Mouse (Mus musculus) liver, postnatal 0 days (tissue): ENCODE measurements around the gene Pspc1. TPM values are rescaled to one million over a fixed set of nuclear protein-coding genes. Genes with fewer than 3 reads are reported as not detected.
"Not testable (repeated sequence)": the region's sequence is repeated elsewhere in the genome, so short reads cannot be mapped to it uniquely, and the experiment has no call there.

Experiments
- ATAC-seq: fragments of 200-750 bp; cut with Nextera tagmentation; 2 replicates; pipeline ENCODE4 v1.8.0; 2017; ENCODE audit warnings: mild to moderate bottlenecking, moderate library complexity
- DNase-seq: peaks from one replicate; pipeline ENCODE4 v3.0.0-alpha.2; 2016
- H3K27ac ChIP-seq: fragments of 300-500 bp; sonication (generic); 2 replicates; pipeline ENCODE4 v1.5.1; 2014; ENCODE audit warnings: antibody characterized with exemption, moderate library complexity, mild to moderate bottlenecking, low read depth
- H3K27me3 ChIP-seq: fragments of 300-500 bp; sonication (generic); 2 replicates; pipeline ENCODE4 v1.6.1; 2014; ENCODE audit warnings: low read length, control low read depth, mixed read lengths; ENCODE audit not compliant: insufficient read depth
- H3K36me3 ChIP-seq: fragments of 300-500 bp; sonication (generic); replicated peaks from 2 replicates; pipeline ENCODE4 v1.6.1; 2014; ENCODE audit warnings: mild to moderate bottlenecking, control low read depth, low read length, moderate library complexity, mixed read lengths; ENCODE audit not compliant: insufficient read depth
- H3K4me1 ChIP-seq: fragments of 300-500 bp; sonication (generic); 2 replicates; pipeline ENCODE4 v1.6.1; 2014; ENCODE audit warnings: antibody characterized with exemption, mild to moderate bottlenecking, control low read depth; ENCODE audit not compliant: insufficient read depth
- H3K4me2 ChIP-seq: fragments of 300-500 bp; sonication (generic); 2 replicates; pipeline ENCODE4 v1.6.1; 2014; ENCODE audit warnings: low read depth, mild to moderate bottlenecking, low read length, moderate library complexity, mixed read lengths
- H3K4me3 ChIP-seq: fragments of 300-500 bp; sonication (generic); 2 replicates; pipeline ENCODE4 v1.5.1; 2014; ENCODE audit warnings: low read depth, low read length
- H3K9ac ChIP-seq: fragments of 300-500 bp; sonication (generic); replicated peaks from 2 replicates; pipeline ENCODE4 v1.6.1; 2014; ENCODE audit warnings: mild to moderate bottlenecking, moderate library complexity
- H3K9me3 ChIP-seq: fragments of 300-500 bp; sonication (generic); 2 replicates; pipeline ENCODE4 v1.6.1; 2016; ENCODE audit warnings: mild to moderate bottlenecking, control low read depth, low read length, mixed read lengths
- CTCF ChIP-seq: sonication (generic); IDR thresholded peaks from 2 replicates; pipeline ENCODE4 v1.5.1; 2016; ENCODE audit warnings: antibody characterized with exemption, low read depth
- EP300 ChIP-seq: IDR thresholded peaks from 2 replicates; pipeline ENCODE4 v1.6.1; 2016; ENCODE audit warnings: antibody characterized with exemption, low read depth, mild to moderate bottlenecking
- WGBS: fragments of 180-500 bp; shearing (Covaris S2); extraction: QIAGEN DNeasy Blood & Tissue Kit; methylation state at CpG from one replicate; pipeline ENCODE4 v1.1.7; 2014; ENCODE audit not compliant: insufficient replicate concordance; 5-methylcytosine and 5-hydroxymethylcytosine counted together
- polyA plus RNA-seq: library from polyadenylated mRNA; unstranded; fragments of >200 nt; fragmentation: Nextera tagmentation; extraction: Ambion mirVana; gene quantifications from 2 replicates; pipeline ENCODE4 v1.2.1, GENCODE M21; 2015

The Pspc1 gene
- polyA plus RNA-seq, 1 experiment from 2014 or later, result 7.8 TPM

DNA sequence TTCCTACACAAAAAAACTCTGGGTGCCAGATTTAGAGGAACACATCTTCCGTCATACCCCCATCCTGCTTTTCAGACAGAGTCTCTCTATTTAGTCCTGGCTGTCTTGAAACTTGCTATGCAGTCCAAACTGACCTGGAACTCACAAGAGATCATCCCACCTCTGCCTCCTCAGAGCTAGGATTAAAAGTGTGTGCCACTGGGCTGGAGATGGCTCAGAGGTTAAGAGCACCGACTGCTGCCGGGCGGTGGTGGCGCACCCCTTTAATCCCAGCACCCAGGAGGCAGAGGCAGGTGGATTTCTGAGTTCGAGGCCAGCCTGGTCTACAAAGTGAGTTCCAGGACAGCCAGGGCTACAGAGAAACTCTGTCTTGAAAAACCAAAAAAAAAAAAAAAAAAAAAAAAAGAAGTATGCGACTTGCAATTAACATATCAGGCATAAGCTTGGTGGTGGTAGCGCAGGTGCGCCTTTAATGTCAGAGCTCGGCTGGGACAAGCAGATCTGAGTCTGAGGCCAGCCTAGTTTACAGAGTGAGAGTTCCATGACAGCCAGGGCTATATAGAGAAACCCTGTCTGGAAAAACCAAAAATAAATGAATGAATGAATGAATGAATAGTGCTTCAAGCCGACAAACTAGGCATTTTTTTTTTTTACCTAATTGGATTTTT is 1.4 kb downstream of the Pspc1 start:
- TF ChIP-seq EP300 (no peak), CTCF (peak; percentile 26; the same call in 1 of the 2 replicates)

DNA sequence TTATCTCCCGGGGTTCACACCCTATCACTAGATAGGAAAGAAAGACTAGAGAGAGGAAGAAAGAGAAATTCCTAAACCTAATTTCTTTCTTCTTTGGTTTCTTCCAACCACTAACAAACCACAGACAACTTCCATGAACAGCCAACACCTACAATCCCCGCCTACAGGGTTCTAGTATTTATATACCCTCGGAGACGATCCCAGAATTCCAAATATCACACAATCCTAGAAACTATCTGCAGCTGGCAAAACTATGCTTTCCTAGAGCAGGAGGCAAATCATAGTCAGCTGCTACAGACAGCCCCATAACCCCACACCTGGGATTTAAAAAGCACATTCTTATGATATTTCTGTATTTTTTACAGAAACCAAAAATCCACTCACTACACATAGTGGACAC is 2.7 kb downstream of the Pspc1 start:
- Histone ChIP-seq H3K9ac (0 out of 2 replicates have a peak overlapping the region, but pooled peaks have one; percentile 4), H3K9me3 (no peaks in the 10 kb centered on the region), H3K4me1 (peaks cover 26% of the 10 kb centered on the region), H3K36me3 (peaks cover 16% of the 10 kb centered on the region), H3K27me3 (no peaks in the 10 kb centered on the region), H3K27ac (no peak overlapping the region), H3K4me3 (peak overlapping the region; percentile 19; the same call in 1 of the 2 replicates), H3K4me2 (peak overlapping the region; percentile 94)
- no peak for ATAC-seq
- TF ChIP-seq EP300 (no peak), CTCF (no peak)
- 52% methylated on average over 4 of the region's 4 CpGs for WGBS
- no peak for DNase-seq

More for the DNA sequence above, 1.4 kb downstream of the Pspc1 start:
- peak overlapping the region; percentile 72 for H3K4me3 ChIP-seq
- peak overlapping the region; percentile 88; the same call in 1 of the 2 replicates for H3K27ac ChIP-seq
- DNase-seq (peak; percentile 20), ATAC-seq (no peak)
- peak overlapping the region; percentile 87 for H3K9ac ChIP-seq
- H3K27me3 ChIP-seq, result no peaks in the 10 kb centered on the region
- H3K4me2 ChIP-seq, result peak overlapping the region; percentile 94
- no peaks in the 10 kb centered on the region for H3K9me3 ChIP-seq
- H3K4me1 ChIP-seq, result peaks cover 26% of the 10 kb centered on the region
- WGBS, result 17% methylated on average over 11 of the region's 11 CpGs
- H3K36me3 ChIP-seq, result peaks cover 6% of the 10 kb centered on the region

DNA sequence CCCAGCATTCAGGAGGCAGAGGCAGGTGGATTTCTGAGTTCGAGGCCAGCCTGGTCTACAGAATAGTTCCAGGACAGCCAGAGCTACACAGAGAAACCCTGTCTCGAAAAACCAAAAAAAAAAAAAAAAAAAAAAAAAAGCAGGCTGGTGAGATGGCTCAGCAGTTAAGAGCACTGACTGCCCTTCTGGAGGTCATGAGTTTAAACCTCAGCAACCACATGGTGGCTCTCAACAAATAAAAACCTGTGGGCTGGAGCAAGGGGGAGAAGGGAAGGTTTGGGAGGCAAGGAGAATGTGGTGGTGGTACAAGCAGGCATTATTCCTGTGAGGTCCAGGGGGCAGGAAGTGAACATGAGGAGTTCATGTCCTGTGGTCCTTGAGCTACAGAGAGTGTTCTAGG is 11.7 kb downstream of the Pspc1 start:
- peaks cover 49% of the 10 kb centered on the region for H3K36me3 ChIP-seq
- not testable (repeated sequence) for H3K4me3 ChIP-seq, H3K9me3 ChIP-seq, H3K4me2 ChIP-seq, H3K27me3 ChIP-seq, H3K27ac ChIP-seq, H3K4me1 ChIP-seq, ATAC-seq, H3K9ac ChIP-seq, DNase-seq
- WGBS, result 85% methylated on average over 2 of the region's 2 CpGs

DNA sequence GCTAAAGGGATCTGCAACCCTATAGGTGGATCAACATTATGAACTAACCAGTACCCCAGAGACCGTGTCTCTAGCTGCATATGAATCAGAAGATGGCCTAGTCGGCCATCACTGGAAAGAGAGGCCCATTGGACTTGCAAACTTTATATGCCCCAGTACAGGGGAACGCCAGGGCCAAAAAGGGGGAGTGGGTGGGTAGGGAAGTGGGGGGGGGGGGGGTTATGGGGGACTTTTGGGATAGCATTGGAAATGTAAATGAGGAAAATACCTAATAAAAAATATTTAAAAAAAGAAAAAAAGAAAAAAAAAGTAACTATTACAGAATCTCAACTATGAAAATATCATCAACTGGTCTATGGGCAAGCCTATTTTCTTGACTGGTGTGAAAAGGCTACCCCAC is 13.0 kb downstream of the Pspc1 start:
- not testable (repeated sequence) for H3K27ac ChIP-seq, ATAC-seq, H3K9ac ChIP-seq, H3K27me3 ChIP-seq, H3K9me3 ChIP-seq, H3K4me2 ChIP-seq, H3K4me1 ChIP-seq, DNase-seq, H3K4me3 ChIP-seq
- WGBS, result 68% methylated on average over 2 of the region's 3 CpGs
- peaks cover 52% of the 10 kb centered on the region for H3K36me3 ChIP-seq

DNA sequence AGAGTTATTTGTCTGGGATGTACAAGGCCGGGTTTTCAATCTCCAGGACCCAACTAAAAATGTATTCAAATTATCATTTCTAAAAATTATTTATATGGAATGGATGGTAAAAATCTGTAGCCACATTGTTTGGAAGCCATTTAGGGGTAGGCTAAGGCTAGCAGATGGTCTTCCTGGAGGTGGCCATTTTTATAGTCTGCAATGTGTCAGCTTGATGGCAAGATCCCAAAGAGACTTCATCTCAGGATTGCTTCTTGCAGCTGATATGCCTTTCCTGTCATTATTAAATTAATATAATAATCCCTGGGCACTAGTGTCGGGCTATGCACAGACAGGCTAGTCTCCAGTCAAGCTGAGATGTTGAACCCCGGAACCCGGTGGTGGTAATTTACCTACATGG is 26.8 kb downstream of the Pspc1 start:
- DNase-seq (no peak), ATAC-seq (no peak)
- Histone ChIP-seq H3K27me3 (no peaks in the 10 kb centered on the region), H3K9ac (no peak overlapping the region), H3K36me3 (peaks cover 46% of the 10 kb centered on the region), H3K4me1 (no peaks in the 10 kb centered on the region), H3K4me3 (no peak overlapping the region), H3K9me3 (no peaks in the 10 kb centered on the region), H3K27ac (no peak overlapping the region), H3K4me2 (no peak overlapping the region)
- 86% methylated on average over 4 of the region's 4 CpGs for WGBS
- TF ChIP-seq CTCF (no peak), EP300 (no peak)

DNA sequence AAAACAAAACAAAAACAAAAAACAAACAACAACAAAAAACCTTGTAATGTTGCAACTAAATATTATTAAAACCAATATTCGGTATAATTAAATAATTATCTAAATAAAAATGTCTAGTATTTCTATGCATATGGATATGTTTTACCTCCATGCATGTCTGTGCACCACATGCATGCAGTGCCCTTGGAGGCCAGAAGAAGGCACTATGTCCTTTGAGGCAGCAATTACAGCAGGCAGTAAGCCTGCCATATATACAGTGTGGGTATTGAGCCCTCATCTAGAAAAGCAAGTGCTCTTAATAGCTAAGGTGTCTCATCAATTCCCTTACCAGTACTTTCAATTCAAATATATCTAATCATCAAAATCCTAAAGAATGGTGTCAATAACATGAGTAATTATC is 37.9 kb downstream of the Pspc1 start:
- TF ChIP-seq CTCF, result peak; percentile 60
- no peak for TF ChIP-seq EP300
- DNase-seq, result no peak
- Histone ChIP-seq H3K9ac (no peak overlapping the region), H3K4me3 (no peak overlapping the region), H3K9me3 (no peaks in the 10 kb centered on the region), H3K4me2 (no peak overlapping the region), H3K27ac (no peak overlapping the region), H3K4me1 (no peaks in the 10 kb centered on the region), H3K36me3 (peaks cover 7% of the 10 kb centered on the region; the same call in 1 of the 2 replicates), H3K27me3 (no peaks in the 10 kb centered on the region)
- no peak for ATAC-seq
- WGBS, result 86% methylated on average over 1 of the region's 1 CpGs

DNA sequence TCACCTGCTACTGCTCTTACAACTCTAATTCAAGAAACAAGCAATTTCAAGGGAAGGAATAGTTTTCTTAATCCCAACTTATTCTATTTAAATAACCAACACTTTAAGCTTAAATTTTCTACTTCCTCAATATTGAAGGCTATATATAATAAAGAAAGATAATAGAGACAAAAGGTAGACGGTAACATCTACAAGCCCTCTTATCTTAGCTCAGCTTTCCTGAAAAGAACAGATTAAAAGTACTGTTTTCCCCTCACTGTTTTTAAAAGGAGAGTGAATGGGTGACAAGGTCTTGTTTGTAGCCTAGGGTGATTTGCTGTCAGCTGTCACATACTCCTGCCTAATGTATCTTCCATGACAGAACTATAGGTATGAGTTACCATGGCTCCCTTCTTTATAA is 51.6 kb downstream of the Pspc1 start:
- TF ChIP-seq CTCF, result no peak
- no peak for TF ChIP-seq EP300
- Histone ChIP-seq H3K4me2 (no peak overlapping the region), H3K4me1 (no peaks in the 10 kb centered on the region), H3K27ac (no peak overlapping the region), H3K36me3 (peaks cover 15% of the 10 kb centered on the region), H3K27me3 (no peaks in the 10 kb centered on the region), H3K9me3 (no peaks in the 10 kb centered on the region), H3K9ac (no peak overlapping the region), H3K4me3 (no peak overlapping the region)
- 45% methylated on average over 1 of the region's 1 CpGs for WGBS
- ATAC-seq (no peak), DNase-seq (no peak)
